Mouse (Mus musculus) splenic B cell, adult 2 months (primary cell): ENCODE data around the gene Pdia5.

Experiments
- DNase-seq: peaks from one replicate; pipeline ENCODE4 v3.0.0-alpha.2; 2011; ENCODE audit warnings: low read depth, low spot score
- H3K27me3 ChIP-seq: 2 replicates; pipeline ENCODE4 v1.6.1; 2012; ENCODE audit warnings: mild to moderate bottlenecking, low read length, moderate library complexity, mixed read lengths; ENCODE audit not compliant: control insufficient read depth, poor library complexity, insufficient read depth, severe bottlenecking
- H3K36me3 ChIP-seq: 2 replicates; pipeline ENCODE4 v1.6.1; 2012; ENCODE audit warnings: mild to moderate bottlenecking, low read length, moderate library complexity, mixed read lengths; ENCODE audit not compliant: control insufficient read depth, poor library complexity, insufficient read depth, severe bottlenecking

Pdia5 gene

GRCm38 (mm10) chr16:35490231-35491070, at the start of gene Pdia5:
TSS of gene Pdia5 (minus strand) at chr16:35490873.
- DNase-seq: no peak

GRCm38 (mm10) chr16:35539041-35539440, 48.4 kb upstream of the Pdia5 start:
- Histone ChIP-seq H3K36me3 (no peaks in the 10 kb centered on the region), H3K27me3 (no peaks in the 10 kb centered on the region; the same call in 1 of the 2 replicates)
- DNase-seq: no peak

More at GRCm38 (mm10) chr16:35490231-35491070, at the start of gene Pdia5:
- Histone ChIP-seq H3K36me3 (no peaks in the 10 kb centered on the region), H3K27me3 (no peaks in the 10 kb centered on the region; the same call in 1 of the 2 replicates)

GRCm38 (mm10) chr16:35537651-35538050, 47.0 kb upstream of the Pdia5 start:
- no peaks in the 10 kb centered on the region for H3K36me3 ChIP-seq
- DNase-seq: no peak

GRCm38 (mm10) chr16:35534630-35535029, 44.0 kb upstream of the Pdia5 start:
- no peaks in the 10 kb centered on the region for H3K36me3 ChIP-seq
- H3K27me3 ChIP-seq: no peaks in the 10 kb centered on the region
- no peak for DNase-seq

More at GRCm38 (mm10) chr16:35537651-35538050, 47.0 kb upstream of the Pdia5 start:
- no peaks in the 10 kb centered on the region; the same call in 1 of the 2 replicates for H3K27me3 ChIP-seq

- no peaks in the 10 kb centered on the region for H3K27me3 ChIP-seq
- no peak for DNase-seq
- H3K36me3 ChIP-seq: no peaks in the 10 kb centered on the region
These were observed 33.5 kb upstream of the Pdia5 start for GRCm38 (mm10) chr16:35524200-35524599.

- H3K27me3 ChIP-seq: no peaks in the 10 kb centered on the region
- DNase-seq: no peak
- H3K36me3 ChIP-seq: no peaks in the 10 kb centered on the region
These were observed 28.6 kb upstream of the Pdia5 start for GRCm38 (mm10) chr16:35519245-35519644.

GRCm38 (mm10) chr16:35517976-35518951, 27.6 kb upstream of the Pdia5 start:
- no peak for DNase-seq
- no peaks in the 10 kb centered on the region for H3K27me3 ChIP-seq

GRCm38 (mm10) chr16:35515977-35516612, 25.4 kb upstream of the Pdia5 start:
- Histone ChIP-seq H3K27me3 (no peaks in the 10 kb centered on the region), H3K36me3 (no peaks in the 10 kb centered on the region)
- no peak for DNase-seq

More at GRCm38 (mm10) chr16:35517976-35518951, 27.6 kb upstream of the Pdia5 start:
- H3K36me3 ChIP-seq: no peaks in the 10 kb centered on the region

- Histone ChIP-seq H3K27me3 (no peaks in the 10 kb centered on the region), H3K36me3 (no peaks in the 10 kb centered on the region)
- DNase-seq: no peak
These were observed 18.8 kb upstream of the Pdia5 start for GRCm38 (mm10) chr16:35509331-35510070.

- Histone ChIP-seq H3K27me3 (no peaks in the 10 kb centered on the region), H3K36me3 (no peaks in the 10 kb centered on the region)
- DNase-seq: no peak
These were observed 17.9 kb upstream of the Pdia5 start for GRCm38 (mm10) chr16:35508581-35508980.

- Histone ChIP-seq H3K36me3 (no peaks in the 10 kb centered on the region), H3K27me3 (no peaks in the 10 kb centered on the region)
- DNase-seq: no peak
These were observed 15.1 kb upstream of the Pdia5 start for GRCm38 (mm10) chr16:35505786-35506185.

GRCm38 (mm10) chr16:35504266-35504665, 13.6 kb upstream of the Pdia5 start:
- H3K27me3 ChIP-seq: no peaks in the 10 kb centered on the region
- no peaks in the 10 kb centered on the region for H3K36me3 ChIP-seq
- no peak for DNase-seq

- no peaks in the 10 kb centered on the region for H3K27me3 ChIP-seq
- no peak for DNase-seq
These were observed 11.8 kb upstream of the Pdia5 start for GRCm38 (mm10) chr16:35502456-35502855.

More at GRCm38 (mm10) chr16:35502456-35502855, 11.8 kb upstream of the Pdia5 start:
- H3K36me3 ChIP-seq: no peaks in the 10 kb centered on the region
